Mouse (Mus musculus) kidney, embryonic 16.5 days (tissue): ENCODE data around the gene Dppa3. TPM values are rescaled to one million over a fixed set of nuclear protein-coding genes. Genes with fewer than 3 reads are reported as not detected.
"Not testable (repeated sequence)": the region's sequence is repeated elsewhere in the genome, so short reads cannot be mapped to it uniquely, and the experiment has no call there.

ENCODE experiments used
- ATAC-seq: fragments of 200-750 bp; cut with Nextera tagmentation; 2 replicates; pipeline ENCODE4 v1.8.0; 2017; ENCODE audit warnings: moderate TSS enrichment; ENCODE audit not compliant: low FRiP score, low TSS enrichment
- H3K27ac ChIP-seq: fragments of 300-500 bp; sonication (generic); 2 replicates; pipeline ENCODE4 v1.5.1; 2014; ENCODE audit warnings: low read length
- H3K27me3 ChIP-seq: fragments of 300-500 bp; sonication (generic); 2 replicates; pipeline ENCODE4 v1.6.1; 2014; ENCODE audit warnings: low read length, control low read depth, mixed read lengths; ENCODE audit not compliant: insufficient read depth
- H3K36me3 ChIP-seq: fragments of 300-500 bp; sonication (generic); 2 replicates; pipeline ENCODE4 v1.6.1; 2014; ENCODE audit warnings: low read length, control low read depth, mixed read lengths; ENCODE audit not compliant: insufficient read depth
- H3K4me1 ChIP-seq: fragments of 300-500 bp; sonication (generic); 2 replicates; pipeline ENCODE4 v1.6.1; 2014; ENCODE audit warnings: low read length, control low read depth, mixed read lengths; ENCODE audit not compliant: insufficient read depth
- H3K4me2 ChIP-seq: fragments of 300-500 bp; sonication (generic); replicated peaks from 2 replicates; pipeline ENCODE4 v1.6.1; 2014; ENCODE audit warnings: low read depth, low read length
- H3K4me3 ChIP-seq: fragments of 300-500 bp; sonication (generic); 2 replicates; pipeline ENCODE4 v1.5.1; 2014; ENCODE audit warnings: mild to moderate bottlenecking, low read length
- H3K9ac ChIP-seq: fragments of 300-500 bp; sonication (generic); replicated peaks from 2 replicates; pipeline ENCODE4 v1.6.1; 2014; ENCODE audit warnings: low read length
- H3K9me3 ChIP-seq: fragments of 300-500 bp; sonication (generic); 2 replicates; pipeline ENCODE4 v1.6.1; 2016; ENCODE audit warnings: low read length, control low read depth
- WGBS: fragments of 180-500 bp; shearing (Covaris S2); extraction: QIAGEN DNeasy Blood & Tissue Kit; methylation state at CpG from one replicate; pipeline ENCODE4 v1.1.7; 2014; 5-methylcytosine and 5-hydroxymethylcytosine counted together
- polyA plus RNA-seq: library from polyadenylated mRNA; unstranded; fragments of >200 nt; fragmentation: Nextera tagmentation; extraction: Ambion mirVana; gene quantifications from 2 replicates; pipeline ENCODE4 v1.2.1, GENCODE M21; 2015

Dppa3 gene
- polyA plus RNA-seq, 1 experiment from 2014 or later: not detected

DNA sequence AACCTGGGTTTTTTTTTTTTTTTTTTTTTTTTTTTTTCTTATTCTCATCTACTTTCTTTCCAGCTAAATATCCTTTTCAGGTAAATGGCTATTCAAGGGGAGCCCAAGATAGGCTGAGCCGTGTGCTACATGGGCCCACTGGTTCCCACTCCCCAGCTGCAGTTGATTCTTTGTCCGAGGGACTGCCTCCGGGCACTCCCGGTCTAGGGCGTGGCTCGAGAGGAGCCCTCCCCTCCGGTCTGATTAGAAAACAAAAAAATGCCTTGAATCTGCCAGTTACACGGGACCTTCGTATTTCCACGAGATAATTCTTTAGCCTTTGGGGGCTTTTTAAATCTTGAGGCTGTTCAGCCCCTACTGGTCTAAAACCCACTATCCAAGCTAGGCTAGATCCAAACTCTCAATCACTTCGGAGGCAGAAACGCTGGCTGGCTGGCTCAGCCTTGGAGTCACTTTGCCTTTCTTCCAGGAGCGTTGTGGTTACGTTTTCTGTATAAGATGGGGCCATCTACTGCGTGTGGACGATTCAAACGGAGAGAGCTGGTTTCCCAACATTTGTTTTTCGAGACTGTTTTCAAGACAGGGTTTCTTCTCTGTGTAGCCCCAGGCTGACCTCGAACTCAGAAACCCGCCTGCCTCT lies 1.4 kb downstream of the Dppa3 start:
- H3K4me3 ChIP-seq: peak overlapping the region; percentile 20
- ATAC-seq: no peak
- peak overlapping the region; percentile 45 for H3K4me2 ChIP-seq

DNA sequence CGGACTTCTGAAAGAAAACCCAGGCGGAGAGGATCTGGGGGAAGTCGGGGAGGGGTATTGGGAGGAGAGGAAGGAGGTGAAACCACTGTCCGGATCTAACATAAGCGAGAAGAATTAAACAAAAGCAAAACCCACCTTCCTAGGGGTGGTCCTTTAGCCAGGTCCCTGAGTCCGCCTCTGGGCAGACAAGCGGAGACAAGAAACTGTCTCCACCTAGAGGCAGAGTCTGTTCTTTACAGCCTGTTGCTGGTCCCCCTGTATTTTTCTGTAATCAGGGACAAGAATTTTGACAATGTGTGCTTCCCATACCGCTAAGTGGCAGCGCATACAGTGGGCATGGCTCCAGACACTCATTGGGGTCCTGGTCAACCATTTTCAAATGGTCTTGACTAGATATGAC lies 7.2 kb downstream of the Dppa3 start:
- no peak overlapping the region for H3K4me2 ChIP-seq
- no peak overlapping the region for H3K9ac ChIP-seq
- no peaks in the 10 kb centered on the region for H3K4me1 ChIP-seq
- 50% methylated on average over 9 of the region's 9 CpGs for WGBS
- no peaks in the 10 kb centered on the region for H3K36me3 ChIP-seq
- H3K9me3 ChIP-seq: no peaks in the 10 kb centered on the region
- ATAC-seq: no peak
- H3K27ac ChIP-seq: no peak overlapping the region
- no peaks in the 10 kb centered on the region for H3K27me3 ChIP-seq
- H3K4me3 ChIP-seq: no peak overlapping the region

More for the DNA sequence above, 1.4 kb downstream of the Dppa3 start:
- Histone ChIP-seq H3K27me3 (no peaks in the 10 kb centered on the region), H3K27ac (no peak overlapping the region), H3K36me3 (no peaks in the 10 kb centered on the region), H3K4me1 (no peaks in the 10 kb centered on the region), H3K9me3 (0 out of 2 replicates have a peak, but pooled peaks cover 2% of the 10 kb centered on the region), H3K9ac (no peak overlapping the region)
- WGBS: 33% methylated on average over 20 of the region's 20 CpGs

DNA sequence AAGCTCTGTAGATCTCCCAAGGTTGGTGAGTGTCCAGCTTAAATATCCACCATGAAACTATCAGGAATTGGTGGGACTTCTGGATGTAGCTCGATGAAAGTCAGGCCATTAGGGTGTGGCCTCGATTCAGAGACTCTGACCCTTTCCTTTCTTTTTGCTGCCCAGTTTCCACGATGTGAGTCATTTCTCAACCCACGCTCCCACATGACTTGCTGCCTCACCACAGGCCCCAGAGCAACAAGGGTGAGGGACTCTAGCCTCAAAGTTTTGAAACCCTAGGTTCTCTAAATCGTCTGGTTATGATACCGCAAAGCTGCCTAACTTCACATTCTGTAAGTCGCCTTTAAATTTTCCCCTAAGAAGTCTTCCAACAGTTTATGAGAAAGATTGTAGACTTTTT lies 9.1 kb downstream of the Dppa3 start:
- Histone ChIP-seq H3K9ac (no peak overlapping the region), H3K4me3 (no peak overlapping the region), H3K4me2 (no peak overlapping the region), H3K27me3 (no peaks in the 10 kb centered on the region), H3K9me3 (no peaks in the 10 kb centered on the region), H3K36me3 (no peaks in the 10 kb centered on the region), H3K27ac (no peak overlapping the region), H3K4me1 (no peaks in the 10 kb centered on the region)
- 85% methylated on average over 7 of the region's 7 CpGs for WGBS
- ATAC-seq: no peak

DNA sequence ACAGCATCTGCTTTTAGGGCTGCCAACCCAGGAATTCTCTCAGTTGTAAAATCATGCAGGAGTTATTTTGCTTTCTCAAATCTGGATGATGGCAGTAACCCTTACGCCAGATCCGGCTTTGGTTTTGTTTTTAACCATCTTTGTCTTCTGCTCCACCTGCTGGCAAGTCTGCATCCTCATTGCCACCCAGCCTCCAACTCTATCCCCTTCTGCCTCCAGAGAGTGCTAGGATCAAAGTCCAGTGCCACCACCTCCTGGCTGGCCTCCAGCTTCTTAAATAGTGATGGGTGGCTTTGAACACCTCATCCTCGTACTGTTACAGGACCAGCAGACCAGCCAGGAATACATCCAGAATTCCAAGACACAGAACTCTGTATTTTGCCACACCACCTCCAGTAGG lies 10.5 kb downstream of the Dppa3 start:
- Histone ChIP-seq H3K4me3 (no peak overlapping the region), H3K27me3 (no peaks in the 10 kb centered on the region), H3K9me3 (0 out of 2 replicates have a peak, but pooled peaks cover 5% of the 10 kb centered on the region), H3K9ac (no peak overlapping the region), H3K36me3 (no peaks in the 10 kb centered on the region), H3K27ac (no peak overlapping the region), H3K4me2 (no peak overlapping the region), H3K4me1 (no peaks in the 10 kb centered on the region)
- WGBS: 85% methylated on average over 3 of the region's 3 CpGs
- no peak for ATAC-seq

DNA sequence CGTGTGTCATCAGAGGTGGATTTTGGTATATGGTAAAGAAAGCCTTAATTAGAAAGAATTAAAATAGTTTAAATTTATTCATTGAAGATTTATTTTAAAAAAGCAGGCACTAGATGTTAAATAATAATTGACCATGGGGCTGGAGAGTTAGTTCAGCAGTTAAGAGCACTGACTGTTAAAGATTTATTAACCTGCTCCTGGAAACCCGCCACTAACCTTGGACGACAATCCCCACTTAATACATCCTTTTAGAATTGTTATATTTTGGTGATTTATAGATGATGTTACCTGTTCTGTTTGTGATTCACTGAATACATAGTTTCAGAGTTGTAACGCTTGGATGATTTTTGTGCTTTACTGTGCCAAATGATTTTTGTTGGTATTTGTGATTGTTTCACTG lies 11.4 kb downstream of the Dppa3 start:
- WGBS: 53% methylated on average over 4 of the region's 4 CpGs
- H3K27ac ChIP-seq, H3K9me3 ChIP-seq, H3K4me1 ChIP-seq, ATAC-seq, H3K4me3 ChIP-seq, H3K27me3 ChIP-seq, H3K4me2 ChIP-seq, H3K36me3 ChIP-seq, H3K9ac ChIP-seq: not testable (repeated sequence)

DNA sequence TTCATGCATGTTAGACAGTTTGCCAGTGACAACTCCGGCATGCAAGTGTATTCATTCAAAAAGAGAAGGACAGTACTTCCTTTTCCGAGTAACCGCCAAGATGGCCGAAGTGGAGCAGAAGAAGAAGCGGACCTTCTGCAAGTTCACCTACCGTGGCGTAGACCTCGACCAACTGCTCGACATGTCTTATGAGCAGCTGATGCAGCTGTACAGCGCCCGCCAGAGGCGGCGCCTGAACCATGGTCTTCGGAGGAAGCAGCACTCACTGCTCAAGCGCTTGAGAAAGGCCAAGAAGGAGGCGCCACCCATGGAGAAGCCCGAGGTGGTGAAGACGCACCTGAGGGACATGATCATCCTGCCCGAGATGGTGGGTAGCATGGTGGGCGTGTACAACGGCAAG lies 18.0 kb downstream of the Dppa3 start:
- not testable (repeated sequence) for H3K9ac ChIP-seq, ATAC-seq, H3K27ac ChIP-seq, H3K4me1 ChIP-seq, H3K4me3 ChIP-seq, H3K27me3 ChIP-seq, H3K4me2 ChIP-seq, H3K36me3 ChIP-seq, H3K9me3 ChIP-seq
- 90% methylated on average over 19 of the region's 21 CpGs for WGBS

DNA sequence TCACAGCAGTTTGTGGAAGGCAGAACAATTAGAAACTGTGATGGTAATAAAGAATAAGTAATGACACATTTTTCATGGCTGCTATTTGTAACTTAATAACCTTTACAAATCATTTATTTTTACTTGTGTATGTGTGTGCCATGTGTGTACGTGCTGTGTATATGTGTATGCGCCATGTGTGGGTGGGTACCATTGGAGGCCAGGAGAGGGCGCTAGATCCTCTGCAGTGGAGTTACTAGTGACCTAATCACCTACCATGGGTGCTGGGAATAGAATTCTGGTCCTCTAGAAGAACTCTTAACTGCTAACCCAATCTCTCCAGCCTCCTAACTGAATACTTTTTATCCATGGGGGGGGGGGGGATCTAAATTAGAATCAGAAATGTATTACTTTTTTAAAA lies 23.7 kb downstream of the Dppa3 start:
- no peak overlapping the region for H3K4me2 ChIP-seq
- no peaks in the 10 kb centered on the region for H3K27me3 ChIP-seq
- H3K9ac ChIP-seq: no peak overlapping the region
- H3K9me3 ChIP-seq: 0 out of 2 replicates have a peak, but pooled peaks cover 3% of the 10 kb centered on the region
- no peaks in the 10 kb centered on the region for H3K36me3 ChIP-seq
- no peaks in the 10 kb centered on the region for H3K4me1 ChIP-seq
- no peak overlapping the region for H3K27ac ChIP-seq
- no peak overlapping the region for H3K4me3 ChIP-seq
- no peak for ATAC-seq
- WGBS: 81% methylated on average over 3 of the region's 3 CpGs

DNA sequence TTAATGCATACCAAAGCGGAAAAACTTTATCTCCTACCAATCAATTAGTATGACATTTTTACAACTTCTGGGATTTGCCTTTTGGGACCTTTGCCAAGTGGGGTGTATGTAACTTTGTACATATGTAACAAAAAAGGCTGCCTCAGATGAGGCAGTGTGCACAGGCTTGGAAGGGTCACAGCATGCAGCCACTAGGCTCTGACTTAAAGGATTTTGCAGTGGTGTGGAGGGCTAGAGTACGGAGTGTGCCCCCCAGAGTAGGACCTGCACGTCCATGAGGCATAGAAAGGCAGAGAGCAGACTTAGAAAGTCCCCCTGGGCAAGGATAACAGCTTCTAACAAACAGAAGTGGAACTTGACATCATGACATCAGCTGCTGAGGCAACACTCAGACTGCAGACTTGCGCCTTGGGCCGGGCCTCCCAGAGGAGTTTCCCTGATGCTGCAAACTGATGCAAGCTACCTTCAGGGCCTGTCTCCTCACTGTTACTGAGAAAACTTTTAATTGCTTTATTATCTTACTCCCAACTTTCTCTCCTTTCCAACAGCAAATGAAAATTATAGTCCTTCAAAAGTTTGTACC lies 24.3 kb downstream of the Dppa3 start:
- Histone ChIP-seq H3K4me2 (no peak overlapping the region), H3K4me1 (no peaks in the 10 kb centered on the region), H3K27ac (no peak overlapping the region), H3K9ac (no peak overlapping the region), H3K27me3 (no peaks in the 10 kb centered on the region), H3K4me3 (no peak overlapping the region), H3K36me3 (no peaks in the 10 kb centered on the region), H3K9me3 (0 out of 2 replicates have a peak, but pooled peaks cover 3% of the 10 kb centered on the region)
- no peak for ATAC-seq
- WGBS: 59% methylated on average over 5 of the region's 5 CpGs

DNA sequence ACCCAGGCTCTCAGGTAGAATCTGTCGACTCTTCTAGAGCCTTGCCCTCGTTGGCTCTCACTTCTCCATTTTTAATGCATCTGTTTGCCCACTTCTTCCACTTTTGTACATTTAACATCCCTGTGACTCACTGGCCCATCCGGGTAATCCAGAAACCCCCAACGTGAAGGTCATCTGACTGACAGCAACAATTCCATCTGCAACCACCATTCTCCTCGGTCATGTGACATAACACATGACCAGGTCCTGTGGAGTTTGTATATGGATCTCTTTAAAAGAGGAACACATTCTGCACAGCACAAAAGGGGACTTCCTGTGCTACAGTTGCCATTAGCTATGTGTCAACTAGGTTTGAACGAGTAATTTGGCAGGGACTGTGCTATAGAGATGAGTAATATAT lies 28.1 kb downstream of the Dppa3 start:
- ATAC-seq: no peak
- Histone ChIP-seq H3K27ac (no peak overlapping the region), H3K9me3 (0 out of 2 replicates have a peak, but pooled peaks cover 3% of the 10 kb centered on the region), H3K9ac (no peak overlapping the region), H3K4me2 (no peak overlapping the region), H3K36me3 (no peaks in the 10 kb centered on the region), H3K27me3 (no peaks in the 10 kb centered on the region), H3K4me1 (no peaks in the 10 kb centered on the region), H3K4me3 (no peak overlapping the region)
- WGBS: 75% methylated on average over 6 of the region's 6 CpGs

DNA sequence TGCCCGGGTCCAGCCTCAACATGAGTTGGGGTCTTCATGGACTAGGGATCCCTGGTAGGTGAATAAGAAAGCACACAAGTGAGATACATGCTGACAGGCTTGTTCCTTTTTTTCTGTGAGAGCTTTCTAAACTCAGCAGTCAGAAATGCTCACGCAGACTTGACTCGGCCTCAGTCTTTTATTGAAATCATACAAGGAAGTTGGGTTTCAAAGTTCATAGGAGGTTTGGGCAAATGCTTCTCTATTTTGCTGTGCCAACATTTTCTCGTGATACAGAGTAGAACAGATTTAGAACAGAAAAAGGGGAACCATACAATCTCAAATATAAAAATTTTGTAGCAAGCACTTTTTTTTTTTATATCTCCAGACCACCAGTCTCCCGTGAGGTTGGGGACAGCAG lies 31.4 kb downstream of the Dppa3 start:
- no peak overlapping the region for H3K9ac ChIP-seq

More for the DNA sequence above, 31.4 kb downstream of the Dppa3 start:
- Histone ChIP-seq H3K9me3 (no peaks in the 10 kb centered on the region), H3K27ac (no peak overlapping the region), H3K4me2 (no peak overlapping the region), H3K36me3 (no peaks in the 10 kb centered on the region), H3K27me3 (peaks cover 10% of the 10 kb centered on the region), H3K4me1 (no peaks in the 10 kb centered on the region), H3K4me3 (no peak overlapping the region)
- no peak for ATAC-seq
- WGBS: 84% methylated on average over 5 of the region's 5 CpGs
